Mouse (Mus musculus) gastrocnemius, postnatal 25 days (tissue): ENCODE results near the gene 1700109H08Rik. TPM values are rescaled to one million over a fixed set of nuclear protein-coding genes. Genes with fewer than 3 reads are reported as not detected.
"Not testable (repeated sequence)": the region's sequence is repeated elsewhere in the genome, so short reads cannot be mapped to it uniquely, and the experiment has no call there.

Source experiments
- DNase-seq: peaks from one replicate; pipeline ENCODE4 v3.0.0; 2022
- long read RNA-seq, 2 experiments: library from polyadenylated mRNA; stranded (forward); transcript quantifications; one replicate each; pipeline ENCODE4 v2.0.0; 2021
- total RNA-seq, 2 experiments: library from RNA; stranded (reverse); gene quantifications; 1 replicate in 1 of 2; 2 replicates in 1 of 2; pipeline ENCODE4 v1.2.3; 2021

Gene 1700109H08Rik
- total RNA-seq: 1 to 10 TPM; 3.2 to 4.2 TPM
- long read RNA-seq, experiment 1: 0 reads
- long read RNA-seq, experiment 2, partial matches to known transcripts: 0 of 2 reads
- long read RNA-seq, experiment 2, other reads (novel, unspliced or antisense): 2 of 2 reads

DNA sequence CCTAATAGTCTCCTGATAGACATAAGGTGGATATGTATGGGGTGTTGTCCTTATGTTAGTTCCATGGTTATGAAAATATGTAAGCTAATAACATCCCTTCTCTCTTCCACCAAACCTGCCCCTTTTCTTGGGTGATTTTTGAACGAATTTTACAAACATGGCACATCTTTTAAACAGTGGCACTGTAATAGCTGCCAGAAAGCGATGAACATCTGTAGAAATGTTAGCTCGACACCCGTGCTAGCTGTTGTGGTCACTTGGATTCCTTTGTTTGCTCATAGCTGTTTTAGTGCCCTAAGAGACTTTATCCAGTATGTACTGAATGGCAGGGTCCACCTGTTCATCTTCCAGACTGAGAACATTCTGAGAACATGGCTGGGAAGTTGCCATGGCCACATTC is at the start of gene 1700109H08Rik:
TSS of gene 1700109H08Rik (plus strand) at position 301 of the 400 bp plus-strand sequence.
- DNase-seq: no peak

DNA sequence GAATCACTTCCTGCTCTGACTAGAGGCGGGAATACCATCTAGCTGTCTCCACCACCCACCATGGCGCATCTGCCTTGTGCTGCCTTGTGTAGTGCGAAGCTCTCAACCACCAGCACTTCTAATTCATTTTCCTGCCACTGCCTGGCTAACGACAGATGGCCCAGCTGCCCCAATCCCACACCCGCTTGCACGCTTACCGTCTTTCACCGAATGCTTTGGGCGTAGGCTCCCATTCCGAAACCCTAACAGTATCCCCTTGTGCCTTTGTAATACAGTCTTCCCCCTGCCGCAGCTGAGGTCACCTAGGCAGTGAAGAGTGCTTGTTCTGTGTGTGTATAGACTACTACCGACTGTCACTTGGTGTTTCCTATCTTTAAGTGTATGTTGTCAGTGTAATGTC is 49.6 kb upstream of the 1700109H08Rik start:
- DNase-seq: no peak

DNA sequence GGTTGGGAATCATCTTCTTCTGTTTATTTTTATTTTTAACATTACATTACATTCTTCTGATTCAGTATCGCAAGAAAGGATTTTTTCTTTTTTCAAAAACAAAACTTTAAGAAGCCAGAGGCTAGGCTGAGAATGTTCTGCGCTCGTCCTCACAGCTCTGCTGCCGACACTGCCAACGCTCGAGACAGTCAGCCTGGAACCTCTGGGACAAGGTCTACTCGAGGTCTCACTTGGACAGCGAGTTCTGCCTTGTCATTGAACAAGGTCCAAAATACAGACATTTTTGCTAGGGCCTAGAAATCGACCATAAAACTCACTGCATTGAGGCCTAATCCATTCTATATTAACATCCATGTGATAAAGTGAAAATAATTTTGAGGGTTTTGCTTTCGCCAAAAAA is 48.5 kb upstream of the 1700109H08Rik start:
- DNase-seq: no peak

DNA sequence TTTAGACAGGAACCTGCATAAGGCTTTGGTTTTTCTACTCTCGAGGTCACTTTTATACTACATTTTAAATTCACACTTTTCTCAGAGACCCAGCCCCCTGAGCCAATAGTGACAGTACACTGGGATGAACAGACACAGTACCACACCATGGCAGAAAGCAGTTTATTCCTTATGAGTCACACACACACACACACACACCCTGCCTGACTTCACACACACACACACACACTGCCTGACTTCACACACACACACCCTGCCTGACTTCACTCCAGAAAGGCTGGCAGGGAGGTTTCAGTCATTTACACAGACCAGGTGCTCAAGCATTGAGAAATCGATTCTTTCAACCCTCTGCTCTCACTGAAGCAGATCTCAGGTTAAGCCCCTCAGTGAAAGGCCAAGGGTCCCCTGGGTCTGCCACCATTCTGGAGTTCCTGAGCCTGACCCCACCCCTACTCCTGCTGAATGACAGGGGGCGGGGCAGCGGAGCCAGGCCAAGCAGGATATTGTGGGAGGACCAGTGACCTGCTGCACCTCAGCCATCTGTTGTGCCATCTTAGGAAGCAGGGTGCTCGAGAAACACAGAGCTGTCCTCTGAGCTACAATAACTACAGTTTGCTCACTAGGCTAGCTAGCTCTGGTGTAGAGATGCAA is 44.2 kb upstream of the 1700109H08Rik start:
- DNase-seq: no peak

DNA sequence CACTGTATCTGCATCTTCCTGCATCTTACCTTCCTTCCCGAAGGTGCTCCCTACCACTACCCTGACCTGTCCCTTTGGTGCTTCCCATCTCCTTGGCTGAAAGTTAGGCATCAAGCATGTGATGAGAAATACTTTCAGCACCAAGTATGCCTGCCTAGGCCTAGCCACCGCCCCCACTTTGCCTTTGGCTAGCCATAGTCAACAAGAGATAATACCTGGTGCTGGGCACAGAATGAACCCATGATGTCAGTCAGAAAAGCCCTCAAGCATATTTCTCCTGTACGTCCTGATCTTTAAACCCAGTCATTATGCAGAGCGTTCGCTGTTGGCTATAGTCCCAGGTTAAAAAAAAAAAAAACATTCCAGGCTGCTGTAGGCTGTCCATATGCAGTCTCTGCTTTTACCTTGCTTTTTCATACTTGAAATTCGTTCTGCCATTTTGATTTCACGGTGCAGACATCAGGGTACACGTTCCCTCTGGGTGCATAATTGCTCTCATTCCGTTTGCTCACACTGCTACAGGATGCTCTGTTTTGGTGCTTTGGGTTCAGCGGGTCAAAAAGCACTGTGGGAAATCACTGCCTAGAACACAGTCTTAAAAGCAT is 41.7 kb upstream of the 1700109H08Rik start:
- DNase-seq: no peak

DNA sequence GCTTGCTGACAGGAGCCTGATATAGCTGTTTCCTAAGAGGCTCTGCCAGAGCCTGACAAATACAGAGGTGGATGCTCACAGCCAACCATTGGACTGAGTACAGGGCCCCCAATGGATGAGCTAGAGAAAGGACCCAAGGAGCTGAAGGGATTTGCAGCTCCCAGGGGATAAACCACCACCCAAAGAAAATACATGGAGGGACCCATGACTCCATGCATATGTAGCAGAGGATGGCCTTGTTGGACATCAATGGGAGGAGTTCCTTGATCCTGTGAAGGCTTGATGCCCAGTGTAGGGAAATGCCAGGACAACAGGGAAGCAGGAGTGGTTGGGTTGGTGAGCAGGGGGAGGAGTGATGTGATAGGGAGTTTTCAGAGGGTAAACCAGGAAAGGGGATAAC is 39.3 kb upstream of the 1700109H08Rik start:
- DNase-seq: not testable (repeated sequence)

DNA sequence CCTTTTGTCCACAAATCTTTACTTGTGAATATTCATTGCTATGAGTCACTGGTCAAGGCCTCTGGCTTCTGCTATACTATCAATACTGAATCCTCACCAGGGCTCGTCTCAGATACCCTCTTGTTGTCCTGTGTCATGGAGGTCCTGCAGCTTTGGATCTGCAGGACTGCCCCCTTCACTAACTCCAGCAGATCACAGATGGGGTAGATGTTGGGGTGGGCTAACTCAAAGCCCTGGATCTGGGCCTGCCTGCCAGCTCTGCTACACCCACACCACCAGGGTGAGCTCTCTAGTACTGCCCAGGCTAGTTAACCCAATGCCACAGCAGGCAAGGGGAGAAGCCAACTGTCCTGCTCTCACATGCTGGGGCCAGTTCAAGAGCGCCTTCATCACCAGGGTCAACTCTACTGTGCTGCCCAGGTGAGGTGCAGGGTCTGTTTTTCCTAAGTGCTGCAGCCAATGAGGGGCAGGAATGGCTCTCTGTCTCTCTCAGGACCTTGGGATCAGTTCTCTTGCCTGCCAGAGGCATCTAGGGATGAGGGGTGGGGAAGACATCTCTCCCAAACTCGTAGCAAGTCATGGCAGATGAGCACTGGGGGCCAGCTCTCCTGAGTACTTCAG is 34.7 kb upstream of the 1700109H08Rik start:
- no peak for DNase-seq

DNA sequence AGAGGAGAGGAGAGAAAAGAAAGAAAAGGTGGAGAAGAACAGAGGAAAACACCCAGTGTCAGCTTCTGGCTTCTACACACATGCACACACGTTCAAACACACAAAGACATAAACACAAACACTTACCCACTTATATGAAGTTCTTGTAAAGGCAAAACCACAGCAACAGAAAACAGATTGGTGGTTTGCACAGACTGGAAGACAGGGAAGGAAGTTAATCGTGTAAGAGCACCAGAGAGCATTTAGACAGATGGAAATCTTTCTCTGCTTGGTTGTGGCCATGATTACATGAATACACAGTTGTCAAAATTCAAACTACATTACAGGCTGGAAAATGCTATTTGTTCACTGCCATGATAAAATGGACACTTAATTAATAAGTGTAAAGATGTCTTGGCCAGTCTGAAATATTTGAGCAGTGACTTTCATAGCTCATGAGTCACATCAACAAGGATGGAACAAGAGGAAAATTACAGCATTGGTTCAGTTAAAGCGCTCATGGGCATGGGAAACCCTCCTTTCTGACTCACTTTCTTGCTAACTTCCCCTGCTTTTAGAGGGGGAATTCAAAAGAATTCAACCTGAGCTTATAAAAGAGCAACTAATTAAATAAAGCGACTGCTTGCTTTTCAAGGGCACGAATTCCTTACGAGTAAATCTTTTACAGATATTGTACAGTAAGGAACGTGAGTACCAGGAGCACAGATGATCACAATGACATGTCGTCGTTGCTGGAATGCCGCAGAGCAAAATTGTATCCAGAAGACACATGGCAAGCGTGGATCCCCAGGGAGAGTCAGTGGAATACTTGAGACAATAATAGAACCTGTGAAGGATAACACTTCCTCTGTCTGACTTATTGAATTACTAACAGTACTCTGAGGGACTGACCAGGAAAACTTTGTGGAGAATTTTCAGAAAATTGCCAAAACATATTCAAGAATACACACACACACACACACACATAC is 32.6 kb upstream of the 1700109H08Rik start:
- no peak for DNase-seq

DNA sequence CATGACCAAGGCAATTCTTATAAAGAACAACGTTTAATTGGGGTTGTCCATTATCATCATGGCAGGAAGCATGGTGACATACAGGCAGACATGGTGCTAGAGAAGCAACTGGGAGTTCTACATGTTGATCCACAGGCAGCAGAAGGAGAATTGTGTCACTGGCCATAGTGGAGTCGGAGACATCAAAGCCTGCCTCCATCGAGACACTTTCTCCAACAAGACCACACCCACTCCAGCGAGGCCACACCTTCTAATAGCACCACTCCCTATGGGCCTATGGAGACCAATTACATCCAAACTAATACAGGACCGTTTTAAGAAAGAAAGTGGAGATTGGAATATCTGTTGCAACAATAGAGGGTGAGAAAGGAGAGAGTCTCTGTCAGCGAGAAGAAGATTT is 29.5 kb upstream of the 1700109H08Rik start:
- no peak for DNase-seq

DNA sequence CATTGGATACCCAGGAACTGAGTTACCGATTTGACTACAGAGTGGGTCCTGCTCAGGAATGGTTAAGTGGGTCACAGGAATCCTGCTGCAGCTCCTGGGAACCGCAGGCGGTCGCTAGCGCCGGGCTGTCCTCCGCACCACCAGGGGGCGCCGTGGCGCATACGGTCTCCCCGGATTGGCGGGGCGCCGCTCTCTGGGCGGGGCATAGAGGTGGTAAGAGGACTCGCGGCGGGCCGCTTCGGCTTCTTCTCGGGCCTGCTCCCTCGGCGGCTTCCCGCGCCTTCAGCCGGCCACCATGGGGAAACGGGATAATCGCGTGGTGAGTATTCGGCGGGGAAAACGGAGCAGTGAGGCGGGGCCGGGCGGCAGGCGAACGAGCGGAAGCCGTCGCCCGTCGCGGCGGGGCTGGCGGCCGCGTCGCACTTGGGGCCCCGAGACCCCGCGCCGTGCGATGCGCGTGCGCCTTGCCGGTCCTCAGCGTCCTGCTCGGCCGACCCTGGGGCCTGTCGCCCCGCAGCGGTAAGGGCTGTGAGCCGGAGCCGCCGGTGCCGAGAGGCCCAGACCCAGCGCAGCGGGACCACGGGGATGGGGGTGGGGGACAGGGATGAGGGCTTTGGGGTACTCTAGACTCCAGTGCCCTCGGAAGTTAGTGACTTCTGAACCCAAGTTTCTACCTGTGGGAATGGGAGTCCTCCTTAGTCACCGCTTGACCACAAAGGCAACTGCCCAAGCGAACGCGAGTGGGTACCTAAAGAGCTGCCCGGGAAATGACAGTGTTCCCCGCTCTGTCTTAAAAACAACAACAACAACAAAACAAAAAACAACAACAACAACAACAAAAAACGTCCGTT is 27.5 kb upstream of the 1700109H08Rik start, which contains the start of gene Fam133b:
TSS of gene Fam133b (plus strand) at position 205 of the 851 bp plus-strand sequence.
- DNase-seq: peak; percentile 92

DNA sequence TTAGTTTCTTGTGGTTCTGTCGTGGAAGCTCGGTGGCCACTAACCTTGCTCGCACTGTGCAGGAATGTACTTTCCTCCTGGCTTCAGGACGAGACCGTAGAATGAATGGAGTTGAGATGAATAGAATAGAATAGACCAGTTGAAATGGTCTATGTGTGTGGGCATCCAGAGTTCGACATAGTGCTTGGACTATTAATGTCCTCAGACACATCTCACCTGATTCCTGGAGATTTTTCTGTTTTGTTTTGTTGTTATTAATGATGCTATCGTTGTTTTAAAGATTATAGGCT is 26.9 kb upstream of the 1700109H08Rik start:
- no peak for DNase-seq

DNA sequence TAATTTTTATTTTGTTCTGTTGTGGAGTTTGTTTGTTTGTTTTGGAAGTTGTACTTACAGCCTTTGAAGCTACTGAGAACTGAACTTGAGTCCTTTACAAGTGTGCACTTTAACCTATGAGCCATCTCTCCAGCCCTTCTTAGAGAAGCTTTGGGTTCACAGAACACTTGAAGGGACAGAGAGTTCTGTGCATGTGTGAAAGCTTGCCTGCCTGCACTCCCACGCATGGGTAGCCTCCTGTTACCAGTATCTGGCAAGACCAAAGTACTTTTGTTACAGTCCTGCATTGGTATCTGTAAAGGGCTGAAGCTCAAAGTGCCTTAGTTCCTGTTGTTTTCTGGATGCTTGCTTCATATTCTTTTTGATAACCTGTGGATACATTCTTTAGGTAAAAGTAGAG is 25.1 kb upstream of the 1700109H08Rik start:
- DNase-seq: no peak

DNA sequence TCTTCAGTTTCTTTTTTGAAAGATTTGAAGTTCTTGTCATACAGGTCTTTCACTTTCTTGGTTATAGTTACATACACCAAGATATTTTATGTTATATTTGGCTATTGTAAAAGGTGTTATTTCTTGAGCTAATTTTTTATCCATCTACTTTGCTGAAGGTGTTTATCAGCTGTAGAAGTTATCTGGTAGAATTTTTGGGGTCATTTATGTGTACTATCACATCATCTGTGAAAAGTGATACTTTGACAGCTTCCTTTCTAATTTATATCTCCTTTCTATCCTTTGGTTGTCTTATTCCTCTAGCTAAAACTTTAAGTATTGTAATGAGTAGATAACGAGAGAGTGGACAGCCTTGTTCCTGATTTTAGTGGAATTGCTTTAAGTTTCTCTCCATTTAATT is 19.9 kb upstream of the 1700109H08Rik start:
- DNase-seq: no peak

DNA sequence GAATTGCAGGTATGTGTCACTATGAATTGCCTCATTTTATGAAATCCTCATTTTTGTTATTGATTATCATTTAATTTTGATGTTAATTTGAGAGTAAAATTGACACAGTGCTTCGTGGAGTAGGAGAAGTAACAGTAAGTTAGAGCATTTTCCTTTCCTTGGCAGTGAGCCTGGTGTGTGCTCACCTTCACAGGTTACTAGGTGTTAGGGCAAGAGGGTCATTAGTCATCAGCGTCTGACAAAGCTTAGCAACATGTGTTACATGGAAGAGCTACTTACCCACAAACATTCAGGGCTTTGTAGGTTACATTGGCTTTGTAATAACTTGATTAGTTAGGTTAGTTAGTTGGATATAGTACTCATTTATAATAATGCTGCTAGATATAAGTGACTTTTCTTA is 17.2 kb upstream of the 1700109H08Rik start:
- DNase-seq: no peak

DNA sequence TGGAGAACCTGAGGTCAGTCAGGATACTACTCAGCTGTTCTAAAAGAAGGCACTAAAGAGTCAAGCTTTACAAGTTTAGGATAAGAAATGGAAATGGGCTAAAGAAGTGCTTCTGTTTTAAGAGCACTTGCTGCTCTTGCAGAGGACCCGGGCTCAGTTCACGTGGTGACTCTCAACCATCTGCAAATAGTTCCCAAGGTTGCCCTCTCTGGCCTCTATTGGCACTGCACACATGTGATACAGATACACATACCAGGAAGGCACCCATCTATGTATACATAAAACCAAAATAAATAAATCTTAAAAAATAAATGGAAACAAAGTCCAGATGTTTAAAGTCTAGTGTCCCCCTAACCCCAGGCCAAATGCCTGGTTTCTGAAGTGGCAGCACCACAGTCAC is 3.5 kb downstream of the 1700109H08Rik start:
- no peak for DNase-seq

DNA sequence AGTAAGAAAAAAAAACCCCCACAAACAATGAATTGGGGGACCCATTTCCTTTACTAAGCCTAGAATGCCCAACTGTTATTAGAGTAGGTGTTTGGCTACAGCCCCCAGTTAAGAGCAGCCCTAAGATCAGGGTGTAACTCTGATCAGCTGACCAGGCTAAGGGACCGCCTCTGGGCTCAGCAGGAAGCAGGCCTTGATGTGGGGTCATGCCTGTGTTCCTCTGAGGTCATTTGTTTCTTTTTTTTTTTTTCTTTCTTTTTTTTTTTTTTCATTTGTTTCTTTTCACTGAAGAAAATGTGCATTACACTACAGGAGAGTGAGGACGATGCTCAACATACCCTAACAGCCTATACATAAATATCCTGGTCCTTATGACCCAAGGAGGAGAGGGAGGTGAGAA is 6.6 kb downstream of the 1700109H08Rik start:
- no peak for DNase-seq

DNA sequence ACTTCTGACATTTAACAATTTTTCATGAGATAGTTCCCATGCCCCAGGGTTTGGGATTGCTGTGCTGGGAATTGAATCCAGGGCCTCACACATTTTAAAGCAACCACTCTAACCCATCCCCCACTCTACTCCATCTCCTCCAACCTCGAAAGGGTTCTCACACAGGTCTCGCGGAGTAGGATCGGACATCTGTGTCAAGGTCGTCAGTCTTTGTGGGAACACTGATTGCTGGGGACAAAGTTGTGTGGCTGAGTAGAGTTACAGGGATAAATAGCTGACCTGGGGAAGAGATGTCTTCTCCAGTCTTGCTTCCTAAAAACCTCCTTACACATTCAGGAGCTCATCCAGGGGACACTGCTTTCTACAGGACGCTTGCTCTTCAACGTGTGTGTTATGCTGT is 7.7 kb downstream of the 1700109H08Rik start:
- DNase-seq: no peak

DNA sequence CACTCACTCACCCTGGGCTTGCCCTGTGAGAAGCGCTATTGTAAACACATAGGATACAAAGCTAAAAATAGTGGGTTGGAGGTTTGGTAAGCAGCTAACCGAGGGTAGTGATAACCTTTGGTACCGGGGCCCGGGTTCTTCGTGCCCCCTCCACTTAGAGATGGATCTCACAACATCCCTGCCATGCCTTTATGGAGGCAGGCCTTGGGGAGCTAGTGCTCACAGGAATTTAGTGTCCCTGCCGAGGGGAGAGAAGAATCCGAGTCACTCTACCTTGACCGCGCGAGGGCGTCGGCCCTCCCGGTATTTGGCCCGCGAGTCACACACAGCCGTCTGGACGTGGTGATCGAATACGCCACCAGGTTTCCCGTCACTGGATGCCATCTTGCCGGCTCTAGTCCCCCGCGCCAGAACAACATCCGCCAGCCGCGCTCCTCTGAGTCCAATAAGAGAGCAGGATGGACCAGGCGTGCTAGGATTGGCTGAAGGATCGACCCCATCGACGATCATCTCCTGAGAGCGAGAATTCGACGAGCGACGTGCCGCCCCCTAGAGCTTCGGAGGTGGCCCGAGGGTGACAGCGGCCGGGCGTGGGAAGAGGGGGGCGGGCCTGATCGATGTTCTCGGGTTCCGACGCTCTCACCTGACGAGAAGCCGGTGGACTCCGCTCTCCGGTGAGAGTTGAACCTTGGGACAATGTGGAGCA is 24.5 kb downstream of the 1700109H08Rik start, which contains the start of gene Pex1:
TSS of gene Pex1 (plus strand) at position 374 of the 706 bp plus-strand sequence.
- peak; percentile 96 for DNase-seq

DNA sequence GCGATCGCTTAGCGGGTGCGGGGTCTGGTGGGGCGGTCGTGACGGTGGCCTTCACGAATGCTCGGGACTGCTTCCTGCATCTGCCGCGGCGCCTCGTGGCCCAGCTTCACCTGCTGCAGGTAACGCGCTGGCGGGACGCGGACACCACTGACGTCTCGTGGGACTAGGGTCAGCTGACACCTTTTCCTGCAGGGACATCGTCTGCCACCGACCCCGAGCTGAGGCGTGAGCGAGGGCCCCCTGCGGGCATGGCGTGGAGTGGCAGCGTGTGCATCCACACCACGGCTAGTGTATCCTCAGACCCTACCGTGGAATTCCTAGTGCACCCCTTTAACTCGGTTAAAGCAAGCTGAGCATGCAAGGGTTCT is 25.0 kb downstream of the 1700109H08Rik start, which contains the start of gene Rbm48:
TSS of gene Rbm48 (minus strand) at position 187 of the 368 bp plus-strand sequence.
- peak; percentile 78 for DNase-seq

DNA sequence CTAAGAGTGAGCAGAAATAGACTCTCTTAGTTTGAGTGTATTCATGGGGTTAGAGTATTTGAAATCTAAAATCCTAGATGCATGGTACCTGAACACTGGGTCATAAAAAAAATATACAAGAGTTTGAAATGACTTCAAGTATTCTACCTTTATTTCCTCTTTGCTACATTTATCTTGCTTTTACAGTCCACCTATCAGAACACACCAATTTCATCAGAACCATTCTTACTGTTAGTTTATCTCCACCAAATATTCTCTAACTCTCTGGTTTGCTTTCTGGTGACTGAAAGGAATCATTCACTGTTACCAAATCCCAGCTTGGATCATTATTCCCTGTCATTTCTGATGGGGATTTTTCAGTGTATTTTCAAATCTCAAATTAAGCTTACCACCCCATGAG is 25.8 kb downstream of the 1700109H08Rik start:
- no peak for DNase-seq

DNA sequence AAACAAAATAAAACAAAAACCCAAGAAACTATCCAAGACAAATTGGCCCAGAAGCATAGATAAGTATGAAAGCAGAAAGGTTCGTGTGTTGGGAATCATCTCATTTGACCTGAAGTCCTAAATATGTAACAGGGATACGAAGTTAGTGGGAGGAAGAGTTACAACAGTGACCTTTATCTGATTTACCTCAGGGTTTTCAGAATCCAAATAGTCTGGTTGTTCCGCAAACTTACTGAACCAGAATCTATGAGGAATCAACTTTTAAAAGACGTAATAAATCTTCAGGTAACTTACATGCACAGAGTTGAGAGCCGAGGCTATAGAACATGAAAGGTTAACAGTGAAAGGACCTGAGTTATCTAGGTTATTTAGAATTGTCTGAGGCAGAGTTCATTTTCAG is 27.4 kb downstream of the 1700109H08Rik start:
- no peak for DNase-seq
